Mouse (Mus musculus) lung, adult 2 months (tissue): ENCODE measurements around the gene Numbl.

Experiments
- CTCF ChIP-seq: fragments of 200-500 bp; IDR thresholded peaks from 2 replicates; pipeline ENCODE4 v1.5.1; 2011; ENCODE audit warnings: mild to moderate bottlenecking, low read length, control low read depth; ENCODE audit not compliant: insufficient read depth
- POLR2A ChIP-seq: fragments of 200-500 bp; IDR thresholded peaks from 2 replicates; pipeline ENCODE4 v1.6.1; 2011; ENCODE audit warnings: low read depth, mild to moderate bottlenecking, control low read depth, low read length, borderline replicate concordance; ENCODE audit errors: extremely low read depth

DNA sequence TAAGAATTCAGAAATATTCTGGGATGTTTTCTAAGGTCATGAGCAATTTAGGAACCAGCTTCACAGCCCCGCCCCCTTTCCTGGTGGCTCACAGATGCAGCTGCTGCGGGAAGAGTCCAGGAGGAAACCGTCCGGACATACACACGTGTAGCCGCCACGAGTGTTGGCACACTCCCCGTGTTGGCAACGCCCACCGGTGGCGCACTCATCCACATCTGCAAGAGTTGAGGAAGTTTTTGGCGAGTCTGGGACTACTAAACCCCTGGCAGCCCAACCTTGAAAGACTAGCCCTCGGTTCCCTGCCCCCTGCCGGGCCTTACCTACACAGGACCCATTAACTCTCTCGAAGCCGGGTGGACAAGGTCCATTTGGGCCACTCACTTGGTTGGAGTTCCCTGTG is 70.4 kb downstream of the Numbl start:
- TF ChIP-seq POLR2A (no peak), CTCF (no peak)
